Mouse (Mus musculus) myocyte (in vitro differentiated cells): Measurements from ENCODE around the gene Prkcq. TPM values are rescaled to one million over a fixed set of nuclear protein-coding genes. Genes with fewer than 3 reads are reported as not detected.

Source experiments
- H3K27me3 ChIP-seq: one replicate; pipeline ENCODE4 v1.6.1; 2011; ENCODE audit not compliant: control insufficient read depth, insufficient read depth, insufficient read length
- H3K36me3 ChIP-seq: one replicate; pipeline ENCODE4 v1.6.1; 2011; ENCODE audit not compliant: control insufficient read depth, insufficient read depth
- H3K4me2 ChIP-seq: one replicate; pipeline ENCODE4 v1.6.1; 2011; ENCODE audit warnings: low read depth, control low read depth
- H3K4me3 ChIP-seq: one replicate; pipeline ENCODE4 v1.5.1; 2011; ENCODE audit warnings: mild to moderate bottlenecking, control low read depth, moderate library complexity
- H3K79me2 ChIP-seq: one replicate; pipeline ENCODE4 v1.6.1; 2011; ENCODE audit not compliant: control insufficient read depth, insufficient read depth
- H3ac ChIP-seq: one replicate; pipeline ENCODE4 v1.6.1; 2011; ENCODE audit not compliant: control insufficient read depth, insufficient read length
- CEBPB ChIP-seq: IDR thresholded peaks from 2 replicates; pipeline ENCODE4 v1.6.1; 2011; ENCODE audit warnings: mild to moderate bottlenecking, moderate library complexity; ENCODE audit not compliant: poor library complexity, insufficient read depth, severe bottlenecking
- E2F4 ChIP-seq: IDR thresholded peaks from one replicate; pipeline ENCODE4 v1.6.1; 2011; ENCODE audit warnings: mild to moderate bottlenecking, control low read depth, moderate library complexity; ENCODE audit not compliant: insufficient read depth
- MAX ChIP-seq: IDR thresholded peaks from one replicate; pipeline ENCODE4 v1.6.1; 2011; ENCODE audit warnings: low read depth, mild to moderate bottlenecking, control low read depth
- MYOD1 ChIP-seq, 3 experiments: IDR thresholded peaks; one replicate each; pipeline ENCODE4 v1.6.1; 2011; ENCODE audit warnings: control low read depth in 2 of 3, low read depth in 2 of 3, mild to moderate bottlenecking in 2 of 3, moderate library complexity in 1 of 3; ENCODE audit not compliant: insufficient read length in 2 of 3, control insufficient read depth in 1 of 3
- MYOG ChIP-seq, 3 experiments: IDR thresholded peaks; one replicate each; pipeline ENCODE4 v1.6.1; 2011; ENCODE audit warnings: control low read depth in 2 of 3, low read depth in 2 of 3, mild to moderate bottlenecking in 2 of 3; ENCODE audit not compliant: insufficient read length in 2 of 3, control insufficient read depth in 1 of 3, insufficient read depth in 1 of 3
- POLR2A ChIP-seq: IDR thresholded peaks from one replicate; pipeline ENCODE4 v1.6.1; 2011; ENCODE audit warnings: low read depth, mild to moderate bottlenecking, control low read depth, moderate library complexity; ENCODE audit not compliant: insufficient read length
- POLR2AphosphoS2 ChIP-seq: IDR thresholded peaks from one replicate; pipeline ENCODE4 v1.6.1; 2011; ENCODE audit warnings: low read depth, control low read depth; ENCODE audit not compliant: insufficient read length
- REST ChIP-seq: IDR thresholded peaks from one replicate; pipeline ENCODE4 v1.6.1; 2011; ENCODE audit warnings: mild to moderate bottlenecking, control low read depth, moderate library complexity; ENCODE audit not compliant: insufficient read depth, insufficient read length
- SRF ChIP-seq: IDR thresholded peaks from one replicate; pipeline ENCODE4 v1.6.1; 2011; ENCODE audit warnings: low read depth; ENCODE audit not compliant: control insufficient read depth, insufficient read length
- TCF12 ChIP-seq: IDR thresholded peaks from one replicate; pipeline ENCODE4 v1.6.1; 2011; ENCODE audit warnings: mild to moderate bottlenecking, control low read depth; ENCODE audit not compliant: poor library complexity, insufficient read depth, severe bottlenecking
- TCF3 ChIP-seq: IDR thresholded peaks from one replicate; pipeline ENCODE4 v1.6.1; 2011; ENCODE audit warnings: low read depth, control low read depth; ENCODE audit not compliant: insufficient read length
- USF1 ChIP-seq: IDR thresholded peaks from one replicate; pipeline ENCODE4 v1.6.1; 2011; ENCODE audit warnings: low read depth, mild to moderate bottlenecking, control low read depth, moderate library complexity
- polyA plus RNA-seq: library from polyadenylated mRNA; unstranded; fragments of >200 nt; fragmentation: generic; extraction: Trizol; gene quantifications from one replicate; pipeline ENCODE4 v1.2.1, GENCODE M21; 2012; ENCODE audit warnings: missing spikeins

Gene Prkcq
- polyA plus RNA-seq, 1 experiment, result 0.02 TPM

DNA sequence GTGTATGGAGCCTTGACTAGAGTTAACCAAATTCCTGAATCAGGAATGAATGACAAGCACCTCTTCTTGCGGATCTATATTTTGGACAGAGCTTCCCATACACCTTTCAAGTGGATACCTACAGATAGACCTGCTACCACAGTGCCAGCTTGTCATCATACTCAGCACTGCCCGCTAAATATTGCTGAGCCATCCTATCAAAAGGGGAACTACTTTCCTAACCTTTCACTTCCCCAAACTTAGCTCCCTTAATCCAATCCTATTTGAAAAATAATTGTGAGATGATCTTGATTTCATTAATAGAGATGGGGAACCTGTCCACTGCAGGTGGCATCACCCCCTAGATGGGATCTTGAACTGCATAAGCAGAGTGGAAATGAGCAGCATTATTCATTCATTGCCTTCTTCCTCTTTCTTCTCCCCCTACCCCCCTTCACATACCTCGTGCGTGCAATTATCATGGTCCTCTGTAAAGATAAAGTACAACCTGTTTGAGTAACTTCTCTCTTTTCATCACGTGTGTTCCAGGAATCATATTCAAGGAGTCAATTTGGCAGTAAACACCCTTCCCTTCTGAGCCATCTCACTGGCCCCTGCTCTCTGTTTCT, 25.1 kb downstream of the Prkcq start:
- Histone ChIP-seq H3K27me3 (no peaks in the 10 kb centered on the region), H3K79me2 (no peaks in the 10 kb centered on the region), H3K4me3 (no peak overlapping the region), H3K4me2 (no peak overlapping the region), H3K36me3 (no peaks in the 10 kb centered on the region), H3ac (no peak overlapping the region)
- no peak for TF ChIP-seq TCF12
- no peak for TF ChIP-seq TCF3
- no peak for TF ChIP-seq E2F4

GRCm38 (mm10) chr2:11199624-11200023, 27.7 kb downstream of the Prkcq start:
- no peak overlapping the region for H3ac ChIP-seq
- H3K79me2 ChIP-seq, result no peaks in the 10 kb centered on the region
- H3K27me3 ChIP-seq, result no peaks in the 10 kb centered on the region
- H3K36me3 ChIP-seq, result no peaks in the 10 kb centered on the region
- no peak overlapping the region for H3K4me3 ChIP-seq
- TF ChIP-seq CEBPB (no peak), TCF3 (no peak), USF1 (no peak), MAX (no peak), SRF (no peak), POLR2A (no peak), TCF12 (no peak), POLR2AphosphoS2 (no peak), E2F4 (no peak), MYOD1 (IDR thresholded peaks at IDR 0.05; ENCODE audit: control insufficient read depth in 1 of 3, insufficient read length in 2 of 3, low read depth in 2 of 3) (no peak), MYOG (IDR thresholded peaks at IDR 0.05; ENCODE audit: control insufficient read depth in 1 of 3, insufficient read depth in 1 of 3, insufficient read length in 2 of 3, low read depth in 2 of 3) (no peak), REST (no peak)
- H3K4me2 ChIP-seq, result no peak overlapping the region

DNA sequence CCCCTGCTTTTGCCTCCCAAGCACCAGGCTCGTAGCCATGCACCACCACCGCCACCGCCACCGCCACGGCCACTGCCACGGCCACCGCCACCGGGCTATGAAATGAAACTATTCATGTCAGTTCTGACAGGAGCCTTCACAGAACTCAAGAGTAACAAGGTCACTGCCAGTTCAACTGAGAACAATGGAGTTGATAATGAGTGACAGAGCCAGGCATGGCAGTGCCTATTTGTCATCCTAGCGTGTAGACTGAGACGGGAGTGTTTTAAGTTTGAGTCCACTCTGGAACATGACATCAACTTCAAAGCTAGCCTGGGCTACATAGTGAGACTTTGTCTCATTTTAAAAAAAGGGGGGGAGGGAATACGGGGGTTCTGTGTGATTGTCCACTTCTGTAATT, 30.9 kb downstream of the Prkcq start:
- H3K79me2 ChIP-seq, result no peaks in the 10 kb centered on the region
- no peaks in the 10 kb centered on the region for H3K27me3 ChIP-seq
- no peaks in the 10 kb centered on the region for H3K36me3 ChIP-seq
- TF ChIP-seq REST, result no peak
- no peak for TF ChIP-seq TCF12
- no peak for TF ChIP-seq MYOD1 (IDR thresholded peaks at IDR 0.05; ENCODE audit: control insufficient read depth in 1 of 3, insufficient read length in 2 of 3, low read depth in 2 of 3)
- TF ChIP-seq POLR2A, result no peak
- TF ChIP-seq SRF, result no peak
- no peak for TF ChIP-seq CEBPB
- no peak for TF ChIP-seq MAX
- no peak for TF ChIP-seq USF1
- no peak for TF ChIP-seq TCF3
- no peak for TF ChIP-seq MYOG (IDR thresholded peaks at IDR 0.05; ENCODE audit: control insufficient read depth in 1 of 3, insufficient read depth in 1 of 3, insufficient read length in 2 of 3, low read depth in 2 of 3)
- no peak for TF ChIP-seq POLR2AphosphoS2
- TF ChIP-seq E2F4, result no peak
- no peak overlapping the region for H3K4me2 ChIP-seq
- H3ac ChIP-seq, result no peak overlapping the region
- no peak overlapping the region for H3K4me3 ChIP-seq

DNA sequence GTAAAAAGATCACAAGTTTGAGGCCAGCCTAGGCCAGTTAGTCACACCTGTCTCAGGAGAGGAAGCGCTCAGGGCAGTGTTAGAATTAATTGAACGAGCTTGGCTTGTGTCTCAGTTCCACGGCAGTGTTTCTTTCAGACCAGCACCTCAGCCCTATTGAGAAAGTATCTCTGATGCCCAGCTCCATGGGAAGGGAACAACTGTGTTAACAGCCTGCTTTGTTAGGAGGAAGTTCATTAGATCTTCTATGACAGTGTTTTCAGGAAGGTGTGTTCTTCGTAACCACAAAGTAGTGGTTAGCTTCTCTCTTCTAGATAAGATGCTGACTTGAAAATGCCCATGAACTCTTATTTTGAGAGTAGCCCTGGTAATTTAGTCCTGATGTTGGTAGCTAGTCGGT, 31.4 kb downstream of the Prkcq start:
- H3K4me3 ChIP-seq, result no peak overlapping the region
- TF ChIP-seq MYOG (IDR thresholded peaks at IDR 0.05; ENCODE audit: control insufficient read depth in 1 of 3, insufficient read depth in 1 of 3, insufficient read length in 2 of 3, low read depth in 2 of 3) (no peak), POLR2A (no peak), REST (no peak), MYOD1 (IDR thresholded peaks at IDR 0.05; ENCODE audit: control insufficient read depth in 1 of 3, insufficient read length in 2 of 3, low read depth in 2 of 3) (no peak), POLR2AphosphoS2 (no peak), E2F4 (no peak), SRF (no peak), TCF3 (no peak)
- no peaks in the 10 kb centered on the region for H3K79me2 ChIP-seq
- no peaks in the 10 kb centered on the region for H3K36me3 ChIP-seq
- no peak overlapping the region for H3ac ChIP-seq
- no peaks in the 10 kb centered on the region for H3K27me3 ChIP-seq
- H3K4me2 ChIP-seq, result no peak overlapping the region

DNA sequence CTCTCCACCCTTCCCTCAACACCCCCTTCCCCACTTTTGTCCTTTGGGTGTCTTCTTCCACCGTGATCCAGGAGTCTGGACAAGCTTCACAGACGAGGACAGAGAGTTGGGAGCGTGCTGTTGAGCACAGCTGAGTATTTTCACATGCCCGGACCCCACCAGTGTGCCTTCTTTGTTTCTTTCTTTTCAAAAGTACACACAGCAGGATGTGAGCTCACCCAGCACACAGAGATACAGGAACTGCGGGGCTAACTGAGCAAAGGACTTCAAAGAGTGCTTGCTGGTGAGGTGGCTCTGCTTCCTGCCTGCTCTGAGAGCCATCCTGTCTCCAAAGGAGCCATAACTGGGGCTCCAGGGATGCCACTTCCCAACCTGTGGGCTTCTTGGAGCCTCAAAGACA, 32.3 kb downstream of the Prkcq start:
- H3K27me3 ChIP-seq, result no peaks in the 10 kb centered on the region
- H3K79me2 ChIP-seq, result no peaks in the 10 kb centered on the region
- H3K36me3 ChIP-seq, result no peaks in the 10 kb centered on the region
- H3K4me3 ChIP-seq, result no peak overlapping the region
- H3ac ChIP-seq, result no peak overlapping the region
- TF ChIP-seq POLR2A (no peak), TCF3 (no peak), REST (no peak), MAX (no peak), POLR2AphosphoS2 (no peak), MYOG (IDR thresholded peaks at IDR 0.05; ENCODE audit: control insufficient read depth in 1 of 3, insufficient read depth in 1 of 3, insufficient read length in 2 of 3, low read depth in 2 of 3) (no peak), SRF (no peak), TCF12 (no peak), E2F4 (no peak), CEBPB (no peak), MYOD1 (IDR thresholded peaks at IDR 0.05; ENCODE audit: control insufficient read depth in 1 of 3, insufficient read length in 2 of 3, low read depth in 2 of 3) (no peak), USF1 (no peak)
- H3K4me2 ChIP-seq, result no peak overlapping the region
